Mouse (Mus musculus) T-cell, adult 66 days (primary cell): ENCODE results near the gene Nps. TPM values are rescaled to one million over a fixed set of nuclear protein-coding genes. Genes with fewer than 3 reads are reported as not detected.

Experiments used
- total RNA-seq, 2 experiments: library from RNA; stranded (reverse); gene quantifications; 3 replicates in 1 of 2; 4 replicates in 1 of 2; pipeline ENCODE4 v1.2.4; 2023

The Nps gene
- not detected for total RNA-seq

GRCm38 (mm10) chr7:135258053-135258753 lies at the start of gene Nps:
Gene Nps, plus strand, starts transcription at chr7:135258703.

Other genes with a start within 250 kb of the Nps start
- not detected for gene Foxi2, start 151.6 kb downstream of the Nps start, total RNA-seq